ENCODE assay signal across 9 mouse cellular contexts in the genomic region with DNA sequence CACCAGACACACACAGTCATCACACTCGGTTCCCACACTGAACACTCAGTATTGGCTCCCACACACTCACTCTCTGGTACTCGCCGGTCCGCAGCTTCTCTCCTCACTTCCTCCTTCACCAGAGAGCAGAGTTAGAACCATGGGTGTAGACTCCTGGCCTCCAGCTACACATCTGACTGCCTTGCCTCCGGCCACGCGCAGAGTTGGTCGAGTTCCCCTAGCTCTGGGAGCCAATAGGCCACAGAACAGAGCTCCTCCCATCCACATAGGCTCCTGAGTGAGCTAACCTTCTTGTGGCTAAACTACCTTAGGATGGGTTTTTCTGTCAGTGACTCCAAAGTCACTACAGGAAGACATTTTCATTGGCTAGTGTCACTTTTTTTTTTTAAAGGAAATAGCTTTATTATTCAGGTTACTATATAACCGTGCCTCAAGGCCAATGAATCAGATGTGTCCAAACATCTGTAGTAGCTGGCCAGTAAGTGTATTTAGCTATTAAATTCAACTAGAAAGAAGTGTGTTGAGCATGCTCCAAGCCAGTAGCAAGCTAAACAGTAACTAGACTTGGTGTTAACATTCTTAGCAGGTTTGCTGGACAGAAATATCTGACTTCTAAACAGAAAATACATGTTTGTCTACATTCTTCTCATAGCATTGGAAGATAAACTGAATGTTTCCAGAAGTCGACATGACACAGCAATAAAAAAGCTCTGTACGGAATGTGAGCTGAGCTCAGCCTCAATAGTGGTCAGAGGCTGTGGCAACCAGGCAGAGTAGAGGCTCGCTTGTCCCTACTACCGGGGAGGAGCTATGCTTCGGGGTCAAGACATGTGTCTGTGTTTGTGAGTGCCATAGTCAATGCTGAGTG. TPM values are rescaled to one million over a fixed set of nuclear protein-coding genes. Genes with fewer than 3 reads are reported as not detected.
DNase-seq lines count a peak whose midpoint lies in the region; ATAC-seq and TF ChIP-seq lines count a peak whose summit lies in the region.
"Had no signal": no experiment of that assay in that cellular context is flagged by ENCODE, and none has a peak within 500 bp of the region (broad histone marks: within the 10 kb centered on the region; RNA-seq: fewer than 3 reads in every experiment).

No protein-coding gene starts in this region.

- peak; percentile 69 to 85 for ATAC-seq in hematopoietic stem cell, adult 5-6 weeks (replicated peaks in 1 of 2; ENCODE audit: insufficient read depth in 1 of 2, low FRiP score in 2 of 2, low TSS enrichment in 1 of 2, low read depth in 1 of 2, poor library complexity in 2 of 2, severe bottlenecking in 2 of 2)

- no peak overlapping the region for H3K9ac ChIP-seq in liver, adult 2 months (ENCODE audit: low read depth, low read length)

- TF ChIP-seq POLR2A in liver, adult 2 months (IDR thresholded peaks at IDR 0.05; ENCODE audit: extremely low read depth, insufficient read depth, low read length): no peak
- TF ChIP-seq POLR2A in small intestine, adult 2 months (IDR thresholded peaks at IDR 0.05; ENCODE audit: low read depth, low read length): peak; percentile 24; the same call in 1 of the 2 replicates

- DNase-seq in layer of hippocampus, adult 9-11 months: peak; percentile 59
- DNase-seq in layer of hippocampus, postnatal 36 days: no peak
- peak; percentile 24 for DNase-seq in liver, adult 2 months (ENCODE audit: extremely low read depth, low read depth, low spot score)
- no peak for DNase-seq in thymus, postnatal 10 days (ENCODE audit: low spot score in 2 of 2)
- no peak for DNase-seq in right cerebral cortex, postnatal 25 days
- DNase-seq in retina, postnatal 1 day: no peak
- DNase-seq: cerebellum, adult 2 months had no signal

- no peaks in the 10 kb centered on the region for H3K4me1 ChIP-seq in liver, adult 2 months (ENCODE audit: control insufficient read depth, insufficient read depth, low read length)
- peaks cover 12% of the 10 kb centered on the region; the same call in 1 of the 2 replicates for H3K4me1 ChIP-seq in small intestine, adult 2 months (ENCODE audit: control insufficient read depth, insufficient read depth, insufficient read length, low read length)

- no peaks in the 10 kb centered on the region for H3K79me2 ChIP-seq in liver, adult 2 months (ENCODE audit: control insufficient read depth, insufficient read depth, low read length)

- H3K36me3 ChIP-seq in liver, adult 2 months (ENCODE audit: control insufficient read depth, insufficient read depth, low read length): no peaks in the 10 kb centered on the region
- no peaks in the 10 kb centered on the region for H3K36me3 ChIP-seq in small intestine, adult 2 months (ENCODE audit: control insufficient read depth, insufficient read depth, low read length)

- 60% methylated on average over 14 of the region's 14 CpGs for WGBS in liver, adult 2 months
- WGBS in small intestine, adult 2 months: 15% methylated on average over 14 of the region's 14 CpGs

- H3K27ac ChIP-seq in liver, adult 2 months (replicated peaks; ENCODE audit: insufficient read depth, low read depth, low read length): no peak overlapping the region
- peak overlapping the region; percentile 7; the same call in 1 of the 2 replicates for H3K27ac ChIP-seq in small intestine, adult 2 months (ENCODE audit: insufficient read depth, low read depth, low read length)

- H3K27me3 ChIP-seq in liver, adult 2 months (ENCODE audit: control insufficient read depth, insufficient read depth, low read length): no peaks in the 10 kb centered on the region
- H3K27me3 ChIP-seq in small intestine, adult 2 months (ENCODE audit: control insufficient read depth, insufficient read depth, low read length): no peaks in the 10 kb centered on the region

- no peak overlapping the region for H3K4me3 ChIP-seq in liver, adult 2 months (ENCODE audit: insufficient read depth, low read depth, low read length)
- no peak overlapping the region for H3K4me3 ChIP-seq in small intestine, adult 2 months (ENCODE audit: low read depth, low read length)

- no peak for TF ChIP-seq CTCF in liver, adult 2 months (IDR thresholded peaks at IDR 0.05; ENCODE audit: low read depth, low read length)
- TF ChIP-seq CTCF in small intestine, adult 2 months (IDR thresholded peaks at IDR 0.05; ENCODE audit: extremely low read depth, insufficient read length, insufficient replicate concordance, low read depth, low read length): no peak

RNA-seq across cellular contexts. Expression of a gene that starts 21.4 kb away (rescaled TPM):
- 1 to 10 TPM; 6.8 to 6.9 TPM for total RNA-seq in layer of hippocampus, postnatal 36 days (2021)
- 13.0 and 16.8 TPM in 2 replicates for total RNA-seq in hematopoietic stem cell, adult 5-6 weeks (2017)
- total RNA-seq in liver, adult 2 months (2014; rRNA removed): 0.60 and 0.65 TPM in 2 replicates
- 0.40 and 0.51 TPM in 2 replicates for polyA plus RNA-seq in liver, adult 2 months (2012; rRNA removed)
- polyA plus RNA-seq in small intestine, adult 2 months (2012; rRNA removed): 1.4 and 2.2 TPM in 2 replicates

RNA-seq across cellular contexts. Expression of a gene that starts 42.6 kb away (rescaled TPM):
- 10 to 100 TPM; 54.5 to 59.8 TPM for total RNA-seq in layer of hippocampus, postnatal 36 days (2021)
- 18.0 and 21.2 TPM in 2 replicates for total RNA-seq in hematopoietic stem cell, adult 5-6 weeks (2017)
- total RNA-seq in liver, adult 2 months (2014; rRNA removed): 7.4 and 7.6 TPM in 2 replicates
- 6.2 and 8.7 TPM in 2 replicates for polyA plus RNA-seq in liver, adult 2 months (2012; rRNA removed)
- polyA plus RNA-seq in small intestine, adult 2 months (2012; rRNA removed): 7.9 and 10.0 TPM in 2 replicates

RNA-seq across cellular contexts. Expression of a gene that starts 50.2 kb away (rescaled TPM):
- 1 to 10 TPM; 2.5 to 2.6 TPM for total RNA-seq in layer of hippocampus, postnatal 36 days (2021)
- total RNA-seq in hematopoietic stem cell, adult 5-6 weeks (2017): 5.1 and 10.8 TPM in 2 replicates
- total RNA-seq in liver, adult 2 months (2014; rRNA removed): 0.18 and 0.27 TPM in 2 replicates
- 0.49 and 1.1 TPM in 2 replicates for polyA plus RNA-seq in liver, adult 2 months (2012; rRNA removed)
- polyA plus RNA-seq in small intestine, adult 2 months (2012; rRNA removed): 3.2 and 5.1 TPM in 2 replicates

Comparison
In these comparisons a context has a peak if more than half of its experiments do, and no peak if none do; other contexts are left out.
1. DNase-seq: peak in layer of hippocampus, adult 9-11 months (single experiment) and liver, adult 2 months (single experiment); none in layer of hippocampus, postnatal 36 days (0 of 2), thymus, postnatal 10 days (0 of 2), right cerebral cortex, postnatal 25 days (single experiment) and retina, postnatal 1 day (single experiment).